In genomic region chr5:108628891-108629633, GRCm38 (mm10) we compare ENCODE assay signal across 1 mouse cellular context.
A peak's percentile ranks its signal among the peaks of the same experiment; 100 is the strongest.
TF ChIP-seq lines count a peak whose summit lies in the region.

No protein-coding gene starts in this region.

TF ChIP-seq in MEL, 35 proteins besides CTCF, POLR2A, EP300 and RAD21:
- TF ChIP-seq MXI1 (IDR thresholded peaks at IDR 0.05; ENCODE audit: low read depth, low read length) (peak; percentile 9; the same call in 1 of the 2 replicates), MYC (IDR thresholded peaks at IDR 0.05; ENCODE audit: low read depth, low read length) (0 out of 2 replicates have a peak, but pooled peaks have one; percentile 16), USF1 (IDR thresholded peaks at IDR 0.05; ENCODE audit: low read depth, low read length) (no peak)
